8 mouse cellular contexts compared by ENCODE assay signal in the genomic region with DNA sequence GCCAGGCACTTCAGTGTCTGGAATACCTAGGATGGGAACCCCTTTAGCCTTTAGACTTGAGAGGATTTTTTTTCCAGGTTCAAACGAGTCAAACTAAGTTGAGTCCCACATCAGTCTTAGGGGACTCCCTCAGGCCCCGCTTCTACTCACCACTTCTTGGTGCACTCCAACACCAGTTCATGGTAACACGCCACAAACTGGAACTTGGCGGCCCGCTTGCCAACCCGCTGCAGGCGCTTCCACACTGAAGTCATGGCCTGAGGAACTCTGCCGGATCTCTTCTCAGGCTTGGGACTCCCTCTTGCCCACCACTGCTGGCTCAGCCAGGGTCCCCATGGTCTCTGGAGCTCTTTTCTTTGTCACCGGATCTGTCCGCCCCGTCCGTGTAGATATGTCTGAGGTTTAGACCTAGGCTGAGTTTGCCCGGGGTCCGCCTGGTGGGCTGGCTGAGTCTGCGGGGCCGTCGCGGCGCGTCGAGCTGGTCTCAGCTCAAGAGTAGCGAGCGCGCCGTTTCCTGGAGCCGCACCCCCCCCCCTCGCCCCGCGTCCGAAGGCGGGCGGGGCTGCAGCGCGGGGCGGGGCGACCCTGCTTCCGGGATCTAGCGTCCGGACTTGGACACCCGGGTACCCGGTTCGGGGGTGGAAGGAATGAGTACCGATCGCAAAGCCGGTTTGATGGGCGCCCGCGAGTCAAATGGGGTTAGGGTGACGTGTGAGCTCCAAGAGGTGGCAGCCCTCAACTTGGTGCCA. TPM values are rescaled to one million over a fixed set of nuclear protein-coding genes. Genes with fewer than 3 reads are reported as not detected.
A peak's percentile ranks its signal among the peaks of the same experiment; 100 is the strongest.
DNase-seq lines count a peak whose midpoint lies in the region; ATAC-seq and TF ChIP-seq lines count a peak whose summit lies in the region.

A gene (minus strand): TSS at position 551 of the 749 bp plus-strand sequence.

- H3K4me3 ChIP-seq in ES-E14 (ENCODE audit: insufficient read depth in 1 of 2, low read depth in 1 of 2, low read length in 2 of 2, poor library complexity in 1 of 2, severe bottlenecking in 1 of 2): peak within 1 kb of the TSS; percentile 61 to 62
- peak within 1 kb of the TSS; percentile 96 for H3K4me3 ChIP-seq in hindbrain, embryonic 13.5 days
- peak within 1 kb of the TSS; percentile 57 for H3K4me3 ChIP-seq in stomach, postnatal 0 days (ENCODE audit: low read depth, low read length)

- peaks cover 2 to 33% of the 10 kb centered on the region in 2 experiments; a peak in 2 of 4 replicates for H3K4me1 ChIP-seq in ES-E14 (ENCODE audit: control insufficient read depth in 2 of 2, insufficient read depth in 2 of 2, low read length in 2 of 2, poor library complexity in 1 of 2)
- peaks cover 60% of the 10 kb centered on the region for H3K4me1 ChIP-seq in hindbrain, embryonic 13.5 days (replicated peaks)
- peaks cover 6% of the 10 kb centered on the region for H3K4me1 ChIP-seq in stomach, postnatal 0 days (replicated peaks; ENCODE audit: control insufficient read depth, insufficient read depth)

- no peak within 1 kb of the TSS for H3K27ac ChIP-seq in ES-E14 (ENCODE audit: insufficient read depth, low read depth, low read length, poor library complexity, severe bottlenecking)
- H3K27ac ChIP-seq in hindbrain, embryonic 13.5 days: 0 out of 2 replicates have a peak within 1 kb of the TSS, but pooled peaks have one; percentile 44
- peak within 1 kb of the TSS; percentile 93 for H3K27ac ChIP-seq in stomach, postnatal 0 days (replicated peaks)

- no peak for TF ChIP-seq CTCF in stomach, postnatal 0 days (IDR thresholded peaks at IDR 0.05; ENCODE audit: low read depth)

- WGBS in hindbrain, embryonic 13.5 days: 17% methylated on average over 45 of the region's 49 CpGs
- 5% methylated on average over 42 of the region's 49 CpGs for WGBS in stomach, postnatal 0 days

- peak within 1 kb of the TSS; percentile 70 for H3K9ac ChIP-seq in ES-E14 (ENCODE audit: insufficient read depth, low read depth, low read length, poor library complexity, severe bottlenecking)
- H3K9ac ChIP-seq in hindbrain, embryonic 13.5 days: peak within 1 kb of the TSS; percentile 100
- H3K9ac ChIP-seq in stomach, postnatal 0 days (ENCODE audit: low read length): peak within 1 kb of the TSS; percentile 76

- H3K27me3 ChIP-seq in hindbrain, embryonic 13.5 days: no peaks in the 10 kb centered on the region
- no peaks in the 10 kb centered on the region for H3K27me3 ChIP-seq in stomach, postnatal 0 days (ENCODE audit: control insufficient read depth, insufficient read depth, low read length)

- intact Hi-C loops in left cerebral cortex, postnatal 25 days (cut with DNase I): no loop called here

- in situ Hi-C loops in ES-E14 (cut with MboI; ENCODE audit: low sequenced_read_pairs in 2 of 2, unreplicated experiment in 2 of 2): no loop called here

- ATAC-seq in hindbrain, embryonic 13.5 days (ENCODE audit: low FRiP score): no peak
- peak; percentile 11; the same call in 1 of the 2 replicates for ATAC-seq in megakaryocyte progenitor cell, adult 5-6 weeks (replicated peaks; ENCODE audit: poor library complexity)
- ATAC-seq in stomach, postnatal 0 days (ENCODE audit: low FRiP score, low TSS enrichment): peak; percentile 50

- no peak for TF ChIP-seq EP300 in stomach, postnatal 0 days (optimal IDR thresholded peaks at IDR 0.05)

- no peaks in the 10 kb centered on the region for H3K9me3 ChIP-seq in ES-E14 (ENCODE audit: control insufficient read depth, insufficient read depth, low read depth, low read length)
- H3K9me3 ChIP-seq in hindbrain, embryonic 13.5 days: no peaks in the 10 kb centered on the region
- H3K9me3 ChIP-seq in stomach, postnatal 0 days (ENCODE audit: control insufficient read depth, low read length): no peaks in the 10 kb centered on the region

- H3K36me3 ChIP-seq in ES-E14 (ENCODE audit: control insufficient read depth, insufficient read depth, low read length, poor library complexity, severe bottlenecking): peaks cover 11% of the 10 kb centered on the region
- peaks cover 47% of the 10 kb centered on the region for H3K36me3 ChIP-seq in hindbrain, embryonic 13.5 days
- H3K36me3 ChIP-seq in stomach, postnatal 0 days (ENCODE audit: control insufficient read depth, insufficient read depth, low read length): peaks cover 13% of the 10 kb centered on the region

- peak within 1 kb of the TSS; percentile 99 for H3K4me2 ChIP-seq in hindbrain, embryonic 13.5 days
- peak within 1 kb of the TSS; percentile 92 for H3K4me2 ChIP-seq in stomach, postnatal 0 days (replicated peaks; ENCODE audit: low read depth)

- DNase-seq in ES-E14 (ENCODE audit: low read depth, low spot score): no peak
- DNase-seq in adrenal gland, postnatal 10 days: peak; percentile 92
- peak; percentile 77 for DNase-seq in gastrocnemius, adult 18-20 months (ENCODE audit: low spot score)
- DNase-seq in left cerebral cortex, postnatal 25 days (ENCODE audit: low spot score in 2 of 2): no peak
- DNase-seq in stomach, postnatal 0 days (ENCODE audit: low spot score): peak; percentile 86
- no peak for DNase-seq in cerebellum, adult 11 months

TF ChIP-seq in ES-E14, 5 proteins besides CTCF, POLR2A, EP300 and RAD21:
- no peak for TF ChIP-seq CHD2 (IDR thresholded peaks at IDR 0.05; ENCODE audit: low read depth, low read length)
- TF ChIP-seq HCFC1 (IDR thresholded peaks at IDR 0.05; ENCODE audit: borderline replicate concordance, insufficient read depth, low read length): no peak
- no peak for TF ChIP-seq ZC3H11A (IDR thresholded peaks at IDR 0.05; ENCODE audit: borderline replicate concordance, low read depth, low read length)
- no peak for TF ChIP-seq MAFK (IDR thresholded peaks at IDR 0.05; ENCODE audit: insufficient read depth, low read depth, low read length)
- no peak for TF ChIP-seq ZNF384 (IDR thresholded peaks at IDR 0.05; ENCODE audit: low read depth, low read length)

RNA-seq across cellular contexts. Expression of the gene that starts here (rescaled TPM):
- 9.0 and 16.4 TPM in 2 replicates for total RNA-seq in ES-E14 (2012; rRNA removed)
- total RNA-seq in adrenal gland, postnatal 10 days (2021): 10 to 100 TPM; 29.8 to 48.9 TPM
- total RNA-seq in gastrocnemius, adult 18-20 months (2021): 100 to 1,000 TPM; 210 to 241 TPM
- polyA plus RNA-seq in hindbrain, embryonic 13.5 days (2015; fragmentation: Nextera tagmentation; extraction: Ambion mirVana): 6.7 and 10.1 TPM in 2 replicates
- 10 to 100 TPM; 24.6 to 27.3 TPM for total RNA-seq in left cerebral cortex, postnatal 25 days (2021)
- total RNA-seq in megakaryocyte progenitor cell, adult 5-6 weeks (2015): 7.9 and 8.1 TPM in 2 replicates
- total RNA-seq in megakaryocyte progenitor cell, adult 5-6 weeks (2017): 27.2 and 30.3 TPM in 2 replicates
- 28.0 and 29.5 TPM in 2 replicates for polyA plus RNA-seq in stomach, postnatal 0 days (2015; fragmentation: Nextera tagmentation; extraction: Ambion mirVana)

Comparison
In these comparisons a context has a peak if more than half of its experiments do, and no peak if none do; other contexts are left out.
1. RNA of the gene that starts here (total RNA-seq): 210 to 241 TPM in gastrocnemius, adult 18-20 months; 29.8 to 48.9 TPM in adrenal gland, postnatal 10 days, 24.6 to 27.3 TPM in left cerebral cortex, postnatal 25 days, 7.9 to 30.3 TPM in megakaryocyte progenitor cell, adult 5-6 weeks and 9.0 to 16.4 TPM in ES-E14; every median in the first group is over 4 times any median in the second.
2. DNase-seq: peak in adrenal gland, postnatal 10 days (single experiment), gastrocnemius, adult 18-20 months (single experiment) and stomach, postnatal 0 days (single experiment); none in ES-E14 (single experiment), left cerebral cortex, postnatal 25 days (0 of 2) and cerebellum, adult 11 months (single experiment).
3. Peak in every context shown above with its lines, with median percentiles within 50 percentile points of each other: H3K4me3 ChIP-seq and H3K9ac ChIP-seq.